Mouse (Mus musculus): ENCODE measurements at regions not wholly inside any gene's neighbourhood (a gene's known extent, or its start where the extent isn't known, plus 50 kb on each side); places are given as distances from the start of the nearest gene placed in this dataset.
A peak's percentile ranks its signal among the peaks of the same experiment; 100 is the strongest.

- DNase-seq (ENCODE audit: low spot score) = no peak
These were observed 386.3 kb upstream of the Pou3f3 start for GRCm38 (mm10) chr1:42309251-42309650.

- DNase-seq (ENCODE audit: low spot score) = no peak
These were observed 382.1 kb upstream of the Pou3f3 start for GRCm38 (mm10) chr1:42313494-42313893.

- DNase-seq (ENCODE audit: low spot score) = peak; percentile 13
These were observed 343.7 kb upstream of the Pou3f3 start for GRCm38 (mm10) chr1:42351884-42352283.

- no peak for DNase-seq (ENCODE audit: low spot score)
These were observed 343.2 kb upstream of the Pou3f3 start for GRCm38 (mm10) chr1:42352389-42352788.

GRCm38 (mm10) chr1:42353096-42353495 lies 342.5 kb upstream of the Pou3f3 start:
- no peak for DNase-seq (ENCODE audit: low spot score)

- DNase-seq (ENCODE audit: low spot score) = no peak
These were observed 341.5 kb upstream of the Pou3f3 start for GRCm38 (mm10) chr1:42354020-42354419.

GRCm38 (mm10) chr1:42362438-42362837 lies 333.1 kb upstream of the Pou3f3 start:
- DNase-seq (ENCODE audit: low spot score) = no peak

GRCm38 (mm10) chr1:42365648-42366324 lies 329.8 kb upstream of the Pou3f3 start:
- DNase-seq (ENCODE audit: low spot score) = no peak

- no peak for DNase-seq (ENCODE audit: low spot score)
These were observed 307.5 kb upstream of the Pou3f3 start for GRCm38 (mm10) chr1:42387919-42388684.

- DNase-seq (ENCODE audit: low spot score) = no peak
These were observed 306.8 kb upstream of the Pou3f3 start for GRCm38 (mm10) chr1:42388740-42389139.

GRCm38 (mm10) chr1:42395651-42396260 lies 299.8 kb upstream of the Pou3f3 start:
- no peak for DNase-seq (ENCODE audit: low spot score)

- DNase-seq (ENCODE audit: low spot score) = peak; percentile 38
These were observed 297.0 kb upstream of the Pou3f3 start for GRCm38 (mm10) chr1:42398461-42399154.

GRCm38 (mm10) chr1:42415817-42416538 lies 279.6 kb upstream of the Pou3f3 start:
- DNase-seq (ENCODE audit: low spot score) = no peak

GRCm38 (mm10) chr1:42416539-42417218 lies 278.9 kb upstream of the Pou3f3 start:
- no peak for DNase-seq (ENCODE audit: low spot score)

- no peak for DNase-seq (ENCODE audit: low spot score)
These were observed 277.8 kb upstream of the Pou3f3 start for GRCm38 (mm10) chr1:42417815-42418214.

GRCm38 (mm10) chr1:42418233-42418632 lies 277.3 kb upstream of the Pou3f3 start:
- no peak for DNase-seq (ENCODE audit: low spot score)

GRCm38 (mm10) chr1:42436366-42436998 lies 259.1 kb upstream of the Pou3f3 start:
- DNase-seq (ENCODE audit: low spot score) = peak; percentile 21

- peak; percentile 2 for DNase-seq (ENCODE audit: low spot score)
These were observed 227.2 kb upstream of the Pou3f3 start for GRCm38 (mm10) chr1:42468365-42468764.

GRCm38 (mm10) chr1:42471846-42472494 lies 223.6 kb upstream of the Pou3f3 start:
- no peak for DNase-seq (ENCODE audit: low spot score)
